Mouse (Mus musculus): ENCODE measurements around the gene B230219D22Rik.

DNA sequence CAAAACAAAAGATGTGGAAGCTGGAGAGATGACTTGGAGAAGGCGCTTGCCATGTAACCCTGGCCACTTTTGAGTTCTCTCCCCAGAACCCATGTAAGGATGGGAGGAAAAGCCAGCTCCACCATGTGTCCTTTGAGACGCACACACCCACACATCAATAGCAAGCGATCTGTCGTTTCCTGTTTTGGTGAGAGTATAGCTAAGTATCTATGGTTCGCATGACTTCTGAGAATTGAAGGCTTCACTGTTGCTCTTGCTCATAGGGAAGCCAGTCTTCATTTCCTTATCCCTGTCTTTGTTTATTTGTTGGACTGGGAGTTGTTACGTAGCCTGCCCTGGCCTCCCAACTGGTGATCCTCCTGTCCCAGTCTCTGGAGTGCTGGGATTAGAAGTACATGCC, 20.2 kb upstream of the B230219D22Rik start:
- TF ChIP-seq CTCF (IDR thresholded peaks at IDR 0.05; ENCODE audit: borderline replicate concordance, extremely low read depth, insufficient read depth, insufficient read length) (no peak), POLR2A (IDR thresholded peaks at IDR 0.05; ENCODE audit: borderline replicate concordance, extremely low read depth, insufficient read depth, insufficient read length, poor library complexity, severe bottlenecking) (no peak)
